In genomic region chr14:93416752-93417151, GRCm38 (mm10) we compare ENCODE assay signal across 12 mouse cellular contexts.
DNase-seq lines count a peak whose midpoint lies in the region; ATAC-seq and TF ChIP-seq lines count a peak whose summit lies in the region.
"Had no signal": no experiment of that assay in that cellular context is flagged by ENCODE, and none has a peak within 500 bp of the region (broad histone marks: within the 10 kb centered on the region; RNA-seq: fewer than 3 reads in every experiment).

No protein-coding gene starts in this region.

- H3K27me3 ChIP-seq in midbrain, postnatal 0 days (ENCODE audit: insufficient read depth, low read length): no peaks in the 10 kb centered on the region
- no peaks in the 10 kb centered on the region for H3K27me3 ChIP-seq in midbrain, embryonic 16.5 days (ENCODE audit: control insufficient read depth, insufficient read depth, low read depth, low read length)
- no peaks in the 10 kb centered on the region for H3K27me3 ChIP-seq in forebrain, embryonic 15.5 days
- no peaks in the 10 kb centered on the region for H3K27me3 ChIP-seq in kidney, adult 2 months (replicated peaks; ENCODE audit: control insufficient read depth, insufficient read depth, low read length)

- no peaks in the 10 kb centered on the region for H3K9me3 ChIP-seq in midbrain, postnatal 0 days (ENCODE audit: low read length)
- H3K9me3 ChIP-seq in midbrain, embryonic 16.5 days (replicated peaks; ENCODE audit: control insufficient read depth, low read length, poor library complexity, severe bottlenecking): no peaks in the 10 kb centered on the region
- no peaks in the 10 kb centered on the region for H3K9me3 ChIP-seq in forebrain, embryonic 15.5 days

- TF ChIP-seq CTCF in midbrain, postnatal 0 days (IDR thresholded peaks at IDR 0.05): no peak
- TF ChIP-seq CTCF in kidney, adult 2 months (conservative IDR thresholded peaks at IDR 0.05; ENCODE audit: insufficient read depth, insufficient read length, low read depth, low read length): no peak

- peak; percentile 60 for DNase-seq in midbrain, postnatal 0 days (ENCODE audit: low spot score)
- DNase-seq in layer of hippocampus, postnatal 14 days (ENCODE audit: low spot score in 2 of 2): peak; percentile 39 to 59
- DNase-seq in right cerebral cortex, postnatal 14 days: peak; percentile 22
- DNase-seq in kidney, adult 2 months: no peak
- no peak for DNase-seq in Muller cell, postnatal 12 days (ENCODE audit: inconsistent ontology term)
- no peak for DNase-seq in adrenal gland, postnatal 10 days
- DNase-seq: kidney, postnatal 4 days; spleen, adult 18-20 months; thymus, postnatal 25 days had no signal

- no peak overlapping the region for H3K9ac ChIP-seq in midbrain, postnatal 0 days (replicated peaks; ENCODE audit: low read length, poor library complexity, severe bottlenecking)
- no peak overlapping the region for H3K9ac ChIP-seq in midbrain, embryonic 16.5 days (ENCODE audit: low read depth, low read length)
- no peak overlapping the region for H3K9ac ChIP-seq in forebrain, embryonic 15.5 days (replicated peaks)
- H3K9ac ChIP-seq: liver, embryonic 14.5 days had no signal

- H3K4me1 ChIP-seq in midbrain, postnatal 0 days (ENCODE audit: insufficient read depth, low read length): no peaks in the 10 kb centered on the region
- no peaks in the 10 kb centered on the region for H3K4me1 ChIP-seq in midbrain, embryonic 16.5 days (ENCODE audit: control insufficient read depth, insufficient read depth, low read length)
- peaks cover 10% of the 10 kb centered on the region for H3K4me1 ChIP-seq in forebrain, embryonic 15.5 days
- H3K4me1 ChIP-seq in kidney, adult 2 months (ENCODE audit: control insufficient read depth, insufficient read depth, low read length): no peaks in the 10 kb centered on the region

- no peak overlapping the region for H3K4me3 ChIP-seq in midbrain, postnatal 0 days (ENCODE audit: low read depth, low read length)
- H3K4me3 ChIP-seq in midbrain, embryonic 16.5 days (ENCODE audit: low read depth, low read length): no peak overlapping the region
- no peak overlapping the region for H3K4me3 ChIP-seq in forebrain, embryonic 15.5 days
- no peak overlapping the region for H3K4me3 ChIP-seq in kidney, adult 2 months (ENCODE audit: insufficient read depth, low read depth, low read length)

- no peaks in the 10 kb centered on the region for H3K36me3 ChIP-seq in midbrain, postnatal 0 days (ENCODE audit: insufficient read depth, low read length)
- no peaks in the 10 kb centered on the region for H3K36me3 ChIP-seq in midbrain, embryonic 16.5 days (ENCODE audit: control insufficient read depth, insufficient read depth, low read length)
- H3K36me3 ChIP-seq in forebrain, embryonic 15.5 days: no peaks in the 10 kb centered on the region
- H3K36me3 ChIP-seq in kidney, adult 2 months (ENCODE audit: control insufficient read depth, insufficient read depth, low read length): no peaks in the 10 kb centered on the region

- 50% methylated on average over 3 of the region's 3 CpGs for WGBS in midbrain, postnatal 0 days
- WGBS in midbrain, embryonic 16.5 days: 30% methylated on average over 3 of the region's 3 CpGs
- 19% methylated on average over 3 of the region's 3 CpGs for WGBS in forebrain, embryonic 15.5 days
- WGBS in kidney, adult 2 months: 56% methylated on average over 3 of the region's 3 CpGs

- H3K4me2 ChIP-seq in midbrain, postnatal 0 days (ENCODE audit: low read depth, low read length, poor library complexity, severe bottlenecking): no peak overlapping the region
- no peak overlapping the region for H3K4me2 ChIP-seq in midbrain, embryonic 16.5 days (ENCODE audit: low read length)
- H3K4me2 ChIP-seq in forebrain, embryonic 15.5 days (replicated peaks): no peak overlapping the region

- no peak for TF ChIP-seq POLR2A in kidney, adult 2 months (IDR thresholded peaks at IDR 0.05; ENCODE audit: low read depth, low read length)

- H3K27ac ChIP-seq in midbrain, postnatal 0 days (ENCODE audit: low read depth, low read length): no peak overlapping the region
- H3K27ac ChIP-seq in midbrain, embryonic 16.5 days (ENCODE audit: low read length): no peak overlapping the region
- H3K27ac ChIP-seq in forebrain, embryonic 15.5 days (replicated peaks): no peak overlapping the region
- H3K27ac ChIP-seq in kidney, adult 2 months (ENCODE audit: insufficient read depth, low read depth, low read length): no peak overlapping the region
- H3K27ac ChIP-seq: liver, embryonic 14.5 days had no signal

- ATAC-seq in midbrain, postnatal 0 days (ENCODE audit: low FRiP score): no peak
- no peak for ATAC-seq in midbrain, embryonic 16.5 days
- ATAC-seq in forebrain, embryonic 15.5 days (replicated peaks): peak; percentile 83

Comparison
In these comparisons a context has a peak if more than half of its experiments do, and no peak if none do; other contexts are left out.
1. DNase-seq: peak in midbrain, postnatal 0 days (single experiment), layer of hippocampus, postnatal 14 days (2 of 2) and right cerebral cortex, postnatal 14 days (single experiment); none in kidney, adult 2 months (single experiment), Muller cell, postnatal 12 days (single experiment) and adrenal gland, postnatal 10 days (single experiment).